Mouse (Mus musculus) ES-E14 (cell line): ENCODE results near the gene Wfdc3.

ENCODE experiments used
- MAFK ChIP-seq: IDR thresholded peaks from 2 replicates; pipeline ENCODE4 v1.6.1; 2014; ENCODE audit warnings: mild to moderate bottlenecking, low read depth, low read length, inconsistent platforms; ENCODE audit not compliant: insufficient read depth
- ZNF384 ChIP-seq: IDR thresholded peaks from 2 replicates; pipeline ENCODE4 v1.6.1; 2012; ENCODE audit warnings: low read depth, low read length, inconsistent platforms

DNA sequence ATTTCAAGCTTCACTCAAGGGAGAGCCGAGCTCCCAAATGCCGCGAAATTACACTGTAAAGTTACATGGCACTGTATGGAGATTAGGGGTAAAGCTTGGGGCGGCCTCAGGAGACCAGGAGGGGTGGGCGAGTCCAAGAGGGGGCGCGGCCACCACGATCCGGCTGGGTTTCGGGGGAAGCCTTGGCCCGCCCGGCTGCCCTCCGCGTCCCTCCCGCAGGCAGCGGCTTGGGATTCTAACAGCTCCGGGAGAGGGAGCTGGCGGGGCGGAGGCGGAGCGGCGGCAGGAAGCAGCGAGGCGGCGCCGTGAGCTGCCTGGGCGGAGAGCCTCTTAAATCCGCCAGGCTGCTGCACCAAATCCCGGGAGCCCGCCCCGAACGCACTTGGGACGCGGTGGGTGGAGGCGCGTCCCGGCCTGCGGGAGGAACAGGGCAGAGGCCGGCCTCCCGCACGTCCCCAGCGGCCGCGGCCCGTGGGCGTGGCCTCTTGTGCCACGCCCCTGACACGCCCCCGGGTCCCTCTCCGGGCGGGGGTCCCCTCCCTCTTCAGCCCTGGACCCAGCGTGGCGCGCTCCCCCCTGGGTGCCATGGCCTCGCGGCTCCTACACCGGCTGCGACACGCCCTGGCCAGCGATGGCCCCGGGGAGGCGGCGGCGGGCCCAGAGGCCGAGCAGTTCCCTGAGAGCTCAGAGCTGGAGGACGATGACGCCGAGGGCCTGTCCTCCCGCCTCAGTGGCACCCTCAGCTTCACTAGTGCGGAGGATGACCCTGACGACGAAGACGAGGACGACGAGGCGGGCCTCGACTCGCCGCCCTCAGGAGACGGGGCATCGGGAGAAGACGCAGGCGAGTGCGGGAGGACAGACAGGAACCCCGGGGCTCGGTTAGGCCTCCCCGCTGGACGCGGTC lies 40.0 kb upstream of the Wfdc3 start, which contains the start of gene Snx21:
- TF ChIP-seq ZNF384 (no peak), MAFK (no peak)
